Mouse (Mus musculus): Measurements from ENCODE around the gene Col3a1. TPM values are rescaled to one million over a fixed set of nuclear protein-coding genes. Genes with fewer than 3 reads are reported as not detected.
A peak's percentile ranks its signal among the peaks of the same experiment; 100 is the strongest.

Gene Col3a1
- polyA plus RNA-seq, 2 experiments, result 1,514 to 2,998 TPM

DNA sequence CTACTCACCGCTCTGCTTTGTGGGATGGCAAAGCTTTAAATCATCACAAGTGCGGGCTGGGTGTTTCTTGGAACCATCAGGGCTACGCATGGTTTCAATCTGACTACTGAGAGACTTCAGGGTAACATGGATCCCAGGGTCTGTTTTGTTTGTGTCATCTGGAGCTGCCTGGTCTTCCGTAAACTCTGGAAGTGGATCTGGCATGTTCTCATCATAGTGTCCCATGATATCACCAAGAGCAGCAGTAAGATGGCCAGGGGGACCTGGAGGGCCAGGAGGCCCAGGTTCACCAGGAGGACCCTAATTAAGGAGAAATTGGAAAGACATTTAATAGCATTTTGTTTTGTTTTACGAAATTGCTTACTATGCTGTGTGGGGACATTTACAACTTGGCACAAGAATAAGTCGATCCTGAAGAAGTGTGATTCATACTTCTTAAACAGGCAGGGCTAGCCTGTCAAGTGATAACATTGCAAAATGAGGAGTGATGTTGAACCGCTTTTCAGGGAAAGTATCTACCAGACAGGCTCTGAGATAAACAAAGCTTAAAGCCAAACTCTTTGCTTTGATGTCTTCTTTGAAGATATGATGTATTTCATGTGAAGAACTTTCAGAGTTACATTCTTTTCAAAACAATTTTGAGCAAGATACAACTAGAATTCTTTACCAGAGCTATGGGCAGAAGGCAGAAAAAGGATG, 68.8 kb downstream of the Col3a1 start:
- Histone ChIP-seq H3K4me1 (ENCODE audit: control insufficient read depth, insufficient read depth, low read length) (0 out of 2 replicates have a peak, but pooled peaks cover under 1% of the 10 kb centered on the region), H3K27me3 (ENCODE audit: control insufficient read depth, insufficient read depth, low read length) (no peaks in the 10 kb centered on the region), H3K4me3 (replicated peaks; ENCODE audit: low read length) (no peak overlapping the region), H3K9me3 (ENCODE audit: control insufficient read depth, low read length) (no peaks in the 10 kb centered on the region), H3K4me2 (replicated peaks; ENCODE audit: low read depth, low read length, severe bottlenecking) (no peak overlapping the region), H3K27ac (replicated peaks; ENCODE audit: low read depth, low read length) (0 out of 2 replicates have a peak overlapping the region, but pooled peaks have one; percentile 5), H3K36me3 (ENCODE audit: control insufficient read depth, insufficient read depth, low read length) (peaks cover 54% of the 10 kb centered on the region), H3K9ac (ENCODE audit: low read depth, low read length, severe bottlenecking) (no peak overlapping the region)
- no peak for TF ChIP-seq POLR2A (IDR thresholded peaks at IDR 0.05; ENCODE audit: borderline replicate concordance, extremely low read depth, insufficient read depth, insufficient read length)
- 60% methylated on average over 7 of the region's 7 CpGs for WGBS
- DNase-seq (ENCODE audit: low spot score) (peak; percentile 15), ATAC-seq (ENCODE audit: low FRiP score, low read depth) (no peak)

- ATAC-seq (ENCODE audit: low FRiP score, low read depth) (no peak), DNase-seq (ENCODE audit: low spot score) (no peak)
- Histone ChIP-seq H3K36me3 (ENCODE audit: control insufficient read depth, insufficient read depth, low read length) (peaks cover 49% of the 10 kb centered on the region), H3K4me2 (replicated peaks; ENCODE audit: low read depth, low read length, severe bottlenecking) (no peak overlapping the region), H3K4me3 (replicated peaks; ENCODE audit: low read length) (no peak overlapping the region), H3K4me1 (ENCODE audit: control insufficient read depth, insufficient read depth, low read length) (peaks cover 5% of the 10 kb centered on the region; the same call in 1 of the 2 replicates), H3K9me3 (ENCODE audit: control insufficient read depth, low read length) (no peaks in the 10 kb centered on the region), H3K27ac (replicated peaks; ENCODE audit: low read depth, low read length) (no peak overlapping the region), H3K9ac (ENCODE audit: low read depth, low read length, severe bottlenecking) (no peak overlapping the region), H3K27me3 (ENCODE audit: control insufficient read depth, insufficient read depth, low read length) (no peaks in the 10 kb centered on the region)
- WGBS, result 92% methylated on average over 2 of the region's 2 CpGs
- no peak for TF ChIP-seq POLR2A (IDR thresholded peaks at IDR 0.05; ENCODE audit: borderline replicate concordance, extremely low read depth, insufficient read depth, insufficient read length)
These were observed 70.5 kb downstream of the Col3a1 start for GRCm38 (mm10) chr1:45381866-45382265.

Small RNA genes within 50 kb of the gene (microRNA-seq; reads per million reads assigned to microRNA genes)
- 1.1 reads per million for gene Gm47302

Other genes with a start within 250 kb of the Col3a1 start
- 154 and 180 TPM in 2 replicates for gene Col5a2, start 191.7 kb downstream of the Col3a1 start, polyA plus RNA-seq (2012; rRNA removed)
- gene Col5a2, start 191.7 kb downstream of the Col3a1 start, polyA plus RNA-seq (2014; fragmentation: Nextera tagmentation; extraction: Ambion mirVana), result 182 and 184 TPM in 2 replicates

Data from limb, embryonic 14.5 days (tissue).